Mouse (Mus musculus): ENCODE results near the gene Tmem104. TPM values are rescaled to one million over a fixed set of nuclear protein-coding genes. Genes with fewer than 3 reads are reported as not detected.

Tmem104 gene
- total RNA-seq (2017) = 2.2 and 3.7 TPM in 2 replicates

GRCm38 (mm10) chr11:115187224-115187639 lies at the start of gene Tmem104:
TSS of gene Tmem104 (plus strand) at chr11:115187487.
- ATAC-seq (replicated peaks; ENCODE audit: low read depth, poor library complexity, severe bottlenecking) = peak; percentile 79

GRCm38 (mm10) chr11:115138597-115139262 lies 48.6 kb upstream of the Tmem104 start:
- ATAC-seq (replicated peaks; ENCODE audit: low read depth, poor library complexity, severe bottlenecking) = peak; percentile 76

- peak; percentile 57 for ATAC-seq (replicated peaks; ENCODE audit: low read depth, poor library complexity, severe bottlenecking)
Observed at GRCm38 (mm10) chr11:115141970-115142369, 45.3 kb upstream of the Tmem104 start.

- ATAC-seq (replicated peaks; ENCODE audit: low read depth, poor library complexity, severe bottlenecking) = no peak
Observed at GRCm38 (mm10) chr11:115147813-115148212, 39.5 kb upstream of the Tmem104 start.

GRCm38 (mm10) chr11:115150741-115151254 lies 36.5 kb upstream of the Tmem104 start:
- no peak for ATAC-seq (replicated peaks; ENCODE audit: low read depth, poor library complexity, severe bottlenecking)

- no peak for ATAC-seq (replicated peaks; ENCODE audit: low read depth, poor library complexity, severe bottlenecking)
Observed at GRCm38 (mm10) chr11:115151755-115152429, 35.4 kb upstream of the Tmem104 start.

- ATAC-seq (replicated peaks; ENCODE audit: low read depth, poor library complexity, severe bottlenecking) = no peak
Observed at GRCm38 (mm10) chr11:115153088-115153487, 34.2 kb upstream of the Tmem104 start.

GRCm38 (mm10) chr11:115153699-115154292 lies 33.5 kb upstream of the Tmem104 start:
- ATAC-seq (replicated peaks; ENCODE audit: low read depth, poor library complexity, severe bottlenecking) = peak; percentile 88

- ATAC-seq (replicated peaks; ENCODE audit: low read depth, poor library complexity, severe bottlenecking) = peak; percentile 26
Observed at GRCm38 (mm10) chr11:115155053-115155634, 32.1 kb upstream of the Tmem104 start.

GRCm38 (mm10) chr11:115157933-115158719 lies 29.2 kb upstream of the Tmem104 start:
- peak; percentile 40 for ATAC-seq (replicated peaks; ENCODE audit: low read depth, poor library complexity, severe bottlenecking)

- no peak for ATAC-seq (replicated peaks; ENCODE audit: low read depth, poor library complexity, severe bottlenecking)
Observed at GRCm38 (mm10) chr11:115160016-115160797, 27.1 kb upstream of the Tmem104 start.

GRCm38 (mm10) chr11:115160883-115161577 lies 26.3 kb upstream of the Tmem104 start:
- ATAC-seq (replicated peaks; ENCODE audit: low read depth, poor library complexity, severe bottlenecking) = no peak

- ATAC-seq (replicated peaks; ENCODE audit: low read depth, poor library complexity, severe bottlenecking) = no peak
Observed at GRCm38 (mm10) chr11:115161578-115162204, 25.6 kb upstream of the Tmem104 start.

- ATAC-seq (replicated peaks; ENCODE audit: low read depth, poor library complexity, severe bottlenecking) = no peak
Observed at GRCm38 (mm10) chr11:115162205-115162601, 25.1 kb upstream of the Tmem104 start.

GRCm38 (mm10) chr11:115162832-115163480 lies 24.3 kb upstream of the Tmem104 start, which contains the start of gene Slc9a3r1:
TSS of gene Slc9a3r1 (plus strand) at chr11:115163341.
- peak; percentile 83 for ATAC-seq (replicated peaks; ENCODE audit: low read depth, poor library complexity, severe bottlenecking)

- peak; percentile 16 for ATAC-seq (replicated peaks; ENCODE audit: low read depth, poor library complexity, severe bottlenecking)
Observed at GRCm38 (mm10) chr11:115163568-115164150, 23.6 kb upstream of the Tmem104 start.

- no peak for ATAC-seq (replicated peaks; ENCODE audit: low read depth, poor library complexity, severe bottlenecking)
Observed at GRCm38 (mm10) chr11:115164341-115164975, 22.8 kb upstream of the Tmem104 start.
